Mouse (Mus musculus) C2C12 (cell line): Measurements from ENCODE around the gene Prl5a1.

Experiments
- CEBPB ChIP-seq: IDR thresholded peaks from one replicate; pipeline ENCODE4 v1.6.1; 2011; ENCODE audit warnings: low read depth, mild to moderate bottlenecking, control low read depth, moderate library complexity
- CTCF ChIP-seq: IDR thresholded peaks from one replicate; pipeline ENCODE4 v1.5.1; 2011; ENCODE audit not compliant: control insufficient read depth, insufficient read depth, insufficient read length
- MAX ChIP-seq: IDR thresholded peaks from one replicate; pipeline ENCODE4 v1.6.1; 2011; ENCODE audit warnings: mild to moderate bottlenecking, control low read depth
- MYOD1 ChIP-seq: IDR thresholded peaks from one replicate; pipeline ENCODE4 v1.6.1; 2011; ENCODE audit warnings: low read depth; ENCODE audit not compliant: control insufficient read depth, insufficient read length

- TF ChIP-seq CTCF (no peak), CEBPB (no peak), MYOD1 (no peak), MAX (no peak)
Measured at GRCm38 (mm10) chr13:28142184-28142583, at the start of gene Prl5a1.
